Mouse (Mus musculus) C2C12 (cell line): Measurements from ENCODE around the gene Degs2. TPM values are rescaled to one million over a fixed set of nuclear protein-coding genes. Genes with fewer than 3 reads are reported as not detected.

Experiments
- H3K27me3 ChIP-seq: one replicate; pipeline ENCODE4 v1.6.1; 2011; ENCODE audit not compliant: control insufficient read depth, insufficient read depth, insufficient read length
- H3K36me3 ChIP-seq: one replicate; pipeline ENCODE4 v1.6.1; 2011; ENCODE audit not compliant: control insufficient read depth, insufficient read depth
- H3K4me3 ChIP-seq: one replicate; pipeline ENCODE4 v1.5.1; 2011; ENCODE audit warnings: mild to moderate bottlenecking, control low read depth; ENCODE audit not compliant: poor library complexity, insufficient read depth, severe bottlenecking
- H3K79me2 ChIP-seq: one replicate; pipeline ENCODE4 v1.6.1; 2011; ENCODE audit not compliant: control insufficient read depth, insufficient read depth
- H3K79me3 ChIP-seq: one replicate; pipeline ENCODE4 v1.6.1; 2011; ENCODE audit warnings: low read depth, control low read depth
- H3ac ChIP-seq: one replicate; pipeline ENCODE3; 2011; ENCODE audit warnings: low read depth; ENCODE audit not compliant: control insufficient read depth, insufficient read length
- CEBPB ChIP-seq: IDR thresholded peaks from one replicate; pipeline ENCODE4 v1.6.1; 2011; ENCODE audit warnings: low read depth, mild to moderate bottlenecking, control low read depth, moderate library complexity
- CTCF ChIP-seq: IDR thresholded peaks from one replicate; pipeline ENCODE4 v1.5.1; 2011; ENCODE audit not compliant: control insufficient read depth, insufficient read depth, insufficient read length
- FOSL1 ChIP-seq: IDR thresholded peaks from one replicate; pipeline ENCODE4 v1.8.0; 2011; ENCODE audit warnings: mild to moderate bottlenecking, low read length; ENCODE audit not compliant: poor library complexity, insufficient read depth, severe bottlenecking
- MAX ChIP-seq: IDR thresholded peaks from one replicate; pipeline ENCODE4 v1.6.1; 2011; ENCODE audit warnings: mild to moderate bottlenecking, control low read depth
- MYOD1 ChIP-seq: IDR thresholded peaks from one replicate; pipeline ENCODE4 v1.6.1; 2011; ENCODE audit warnings: low read depth; ENCODE audit not compliant: control insufficient read depth, insufficient read length
- MYOG ChIP-seq: IDR thresholded peaks from one replicate; pipeline ENCODE4 v1.6.1; 2011; ENCODE audit not compliant: control insufficient read depth, insufficient read length; ENCODE audit errors: extremely low read depth
- USF1 ChIP-seq: IDR thresholded peaks from one replicate; pipeline ENCODE4 v1.6.1; 2011; ENCODE audit warnings: low read depth, mild to moderate bottlenecking, control low read depth, moderate library complexity
- polyA plus RNA-seq: library from polyadenylated mRNA; unstranded; fragments of >200 nt; fragmentation: generic; extraction: Trizol; gene quantifications from one replicate; pipeline ENCODE4 v1.2.1, GENCODE M21; 2012; ENCODE audit warnings: missing spikeins

The Degs2 gene
- polyA plus RNA-seq, 1 experiment: 0.22 TPM

GRCm38 (mm10) chr12:108646234-108646633 is 55.9 kb downstream of the Degs2 start:
- no peak overlapping the region for H3ac ChIP-seq
- H3K4me3 ChIP-seq: no peak overlapping the region
- H3K27me3 ChIP-seq: no peaks in the 10 kb centered on the region
- H3K36me3 ChIP-seq: peaks cover 24% of the 10 kb centered on the region
- H3K79me2 ChIP-seq: peaks cover 21% of the 10 kb centered on the region
- H3K79me3 ChIP-seq: peaks cover 2% of the 10 kb centered on the region
- TF ChIP-seq MAX: no peak
- TF ChIP-seq MYOD1: no peak
- no peak for TF ChIP-seq CTCF
- no peak for TF ChIP-seq MYOG
- TF ChIP-seq USF1: no peak
- TF ChIP-seq CEBPB: no peak
- TF ChIP-seq FOSL1: no peak

GRCm38 (mm10) chr12:108642019-108642418 is 60.1 kb downstream of the Degs2 start:
- TF ChIP-seq MYOG (no peak), MAX (no peak)
- peaks cover 2% of the 10 kb centered on the region for H3K79me3 ChIP-seq
- no peak overlapping the region for H3K4me3 ChIP-seq

GRCm38 (mm10) chr12:108639126-108639525 is 63.0 kb downstream of the Degs2 start:
- H3ac ChIP-seq: no peak overlapping the region
- peaks cover 3% of the 10 kb centered on the region for H3K36me3 ChIP-seq
- H3K4me3 ChIP-seq: no peak overlapping the region
- TF ChIP-seq MYOD1 (no peak), CEBPB (no peak), MAX (no peak), FOSL1 (no peak), CTCF (no peak), USF1 (no peak), MYOG (no peak)
- no peaks in the 10 kb centered on the region for H3K27me3 ChIP-seq
- H3K79me2 ChIP-seq: peaks cover 12% of the 10 kb centered on the region
- peaks cover 2% of the 10 kb centered on the region for H3K79me3 ChIP-seq

More at GRCm38 (mm10) chr12:108642019-108642418, 60.1 kb downstream of the Degs2 start:
- Histone ChIP-seq H3K79me2 (peaks cover 21% of the 10 kb centered on the region), H3ac (no peak overlapping the region), H3K27me3 (no peaks in the 10 kb centered on the region), H3K36me3 (no peaks in the 10 kb centered on the region)

GRCm38 (mm10) chr12:108637440-108637839 is 64.7 kb downstream of the Degs2 start:
- Histone ChIP-seq H3K36me3 (peaks cover 7% of the 10 kb centered on the region), H3ac (no peak overlapping the region), H3K79me2 (peaks cover 7% of the 10 kb centered on the region), H3K79me3 (no peaks in the 10 kb centered on the region), H3K4me3 (no peak overlapping the region), H3K27me3 (no peaks in the 10 kb centered on the region)
- no peak for TF ChIP-seq MAX

- Histone ChIP-seq H3K79me2 (peaks cover 13% of the 10 kb centered on the region), H3K79me3 (peaks cover 5% of the 10 kb centered on the region), H3K27me3 (no peaks in the 10 kb centered on the region), H3K4me3 (no peak overlapping the region), H3ac (no peak overlapping the region), H3K36me3 (peaks cover 10% of the 10 kb centered on the region)
- no peak for TF ChIP-seq MYOD1
- TF ChIP-seq USF1: no peak
- TF ChIP-seq CEBPB: no peak
Measured at GRCm38 (mm10) chr12:108635501-108635900, 66.6 kb downstream of the Degs2 start.

- no peak for TF ChIP-seq USF1
- no peak for TF ChIP-seq CEBPB
- TF ChIP-seq MAX: no peak
- TF ChIP-seq FOSL1: no peak
- TF ChIP-seq MYOD1: no peak
- no peak for TF ChIP-seq CTCF
- TF ChIP-seq MYOG: no peak
- H3K79me2 ChIP-seq: peaks cover 18% of the 10 kb centered on the region
- H3K36me3 ChIP-seq: peaks cover 10% of the 10 kb centered on the region
- H3K27me3 ChIP-seq: no peaks in the 10 kb centered on the region
- no peak overlapping the region for H3ac ChIP-seq
- peaks cover 6% of the 10 kb centered on the region for H3K79me3 ChIP-seq
- H3K4me3 ChIP-seq: no peak overlapping the region
Measured at GRCm38 (mm10) chr12:108634031-108634430, 68.1 kb downstream of the Degs2 start.

GRCm38 (mm10) chr12:108632501-108632900 is 69.6 kb downstream of the Degs2 start:
- H3K4me3 ChIP-seq: no peak overlapping the region
- H3K27me3 ChIP-seq: no peaks in the 10 kb centered on the region
- H3K36me3 ChIP-seq: peaks cover 10% of the 10 kb centered on the region
- TF ChIP-seq FOSL1: no peak
- TF ChIP-seq MYOG: no peak
- peaks cover 6% of the 10 kb centered on the region for H3K79me3 ChIP-seq
- H3K79me2 ChIP-seq: peaks cover 18% of the 10 kb centered on the region
- no peak overlapping the region for H3ac ChIP-seq
